In the genomic region with DNA sequence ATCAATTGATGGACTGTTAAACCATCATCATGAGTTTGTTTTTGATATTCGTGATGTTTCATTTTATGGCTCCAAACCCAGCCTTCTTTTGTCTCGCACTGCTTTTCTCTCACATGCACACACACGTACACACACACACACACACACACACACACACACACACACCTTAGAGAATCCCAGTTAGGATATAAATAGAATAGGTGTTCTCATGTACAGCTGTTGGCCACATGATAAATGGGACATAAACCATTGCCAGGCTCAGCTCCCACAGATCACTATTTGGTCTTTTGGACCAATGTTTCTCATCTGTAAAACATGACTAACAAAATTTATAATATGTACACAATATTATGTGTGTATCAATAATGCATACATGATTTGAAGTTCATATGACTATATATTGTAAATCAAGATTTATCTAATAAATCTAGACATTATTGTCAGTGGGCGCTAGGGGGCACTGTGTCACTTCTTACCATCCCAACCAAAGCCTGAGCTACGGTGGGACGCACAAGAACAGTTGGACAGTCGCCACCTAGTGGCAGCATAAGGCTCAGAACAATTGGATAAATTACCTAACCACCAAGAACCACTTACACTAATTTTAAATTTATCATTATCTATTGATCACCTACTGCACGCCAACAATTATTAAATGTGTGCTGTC, we compare ENCODE assay signal across 8 mouse cellular contexts.
DNase-seq lines count a peak whose midpoint lies in the region; ATAC-seq and TF ChIP-seq lines count a peak whose summit lies in the region.

No protein-coding gene starts in this region.

- no peak overlapping the region for H3K4me3 ChIP-seq in limb, embryonic 10.5 days
- no peak overlapping the region for H3K4me3 ChIP-seq in midbrain, postnatal 0 days (ENCODE audit: low read depth, low read length)

- TF ChIP-seq CTCF in midbrain, postnatal 0 days (IDR thresholded peaks at IDR 0.05), result peak; percentile 91

- H3K27me3 ChIP-seq in limb, embryonic 10.5 days (ENCODE audit: low read depth, poor library complexity, severe bottlenecking), result no peaks in the 10 kb centered on the region
- H3K27me3 ChIP-seq in midbrain, postnatal 0 days (ENCODE audit: insufficient read depth, low read length), result no peaks in the 10 kb centered on the region

- no peaks in the 10 kb centered on the region for H3K9me3 ChIP-seq in limb, embryonic 10.5 days (replicated peaks)
- H3K9me3 ChIP-seq in midbrain, postnatal 0 days (ENCODE audit: low read length), result no peaks in the 10 kb centered on the region

- WGBS in limb, embryonic 10.5 days, result 34% methylated on average over 8 of the region's 8 CpGs
- WGBS in midbrain, postnatal 0 days, result 34% methylated on average over 8 of the region's 8 CpGs

- ATAC-seq in midbrain, postnatal 0 days (ENCODE audit: low FRiP score), result no peak

- peak; percentile 96 for DNase-seq in 3T3-L1 (ENCODE audit: low read depth, low spot score)
- peak; percentile 78 to 82 for DNase-seq in adrenal gland, adult 18-20 months (ENCODE audit: low spot score in 2 of 2)
- peak; percentile 92 for DNase-seq in embryo, embryonic 10.5 days (ENCODE audit: low spot score)
- peak; percentile 72 to 87 for DNase-seq in gastrocnemius, postnatal 4 days (ENCODE audit: low spot score in 2 of 2)
- DNase-seq in kidney, adult 8-10 months, result peak; percentile 76 to 85
- DNase-seq in limb, embryonic 10.5 days (ENCODE audit: low spot score), result peak; percentile 86
- DNase-seq in midbrain, postnatal 0 days (ENCODE audit: low spot score), result peak; percentile 93
- peak; percentile 67 to 74 for DNase-seq in spleen, postnatal 36 days (ENCODE audit: low spot score in 2 of 2)

- H3K4me2 ChIP-seq in midbrain, postnatal 0 days (ENCODE audit: low read depth, low read length, poor library complexity, severe bottlenecking), result no peak overlapping the region

- H3K9ac ChIP-seq in midbrain, postnatal 0 days (replicated peaks; ENCODE audit: low read length, poor library complexity, severe bottlenecking), result no peak overlapping the region

- H3K27ac ChIP-seq in limb, embryonic 10.5 days, result no peak overlapping the region
- H3K27ac ChIP-seq in midbrain, postnatal 0 days (ENCODE audit: low read depth, low read length), result no peak overlapping the region

- H3K36me3 ChIP-seq in limb, embryonic 10.5 days, result no peaks in the 10 kb centered on the region
- H3K36me3 ChIP-seq in midbrain, postnatal 0 days (ENCODE audit: insufficient read depth, low read length), result no peaks in the 10 kb centered on the region

- H3K4me1 ChIP-seq in limb, embryonic 10.5 days, result no peaks in the 10 kb centered on the region
- no peaks in the 10 kb centered on the region for H3K4me1 ChIP-seq in midbrain, postnatal 0 days (ENCODE audit: insufficient read depth, low read length)
